Mouse (Mus musculus): ENCODE measurements at regions not wholly inside any gene's neighbourhood (a gene's known extent, or its start where the extent isn't known, plus 50 kb on each side); places are given as distances from the start of the nearest gene placed in this dataset.
A peak's percentile ranks its signal among the peaks of the same experiment; 100 is the strongest.

DNA sequence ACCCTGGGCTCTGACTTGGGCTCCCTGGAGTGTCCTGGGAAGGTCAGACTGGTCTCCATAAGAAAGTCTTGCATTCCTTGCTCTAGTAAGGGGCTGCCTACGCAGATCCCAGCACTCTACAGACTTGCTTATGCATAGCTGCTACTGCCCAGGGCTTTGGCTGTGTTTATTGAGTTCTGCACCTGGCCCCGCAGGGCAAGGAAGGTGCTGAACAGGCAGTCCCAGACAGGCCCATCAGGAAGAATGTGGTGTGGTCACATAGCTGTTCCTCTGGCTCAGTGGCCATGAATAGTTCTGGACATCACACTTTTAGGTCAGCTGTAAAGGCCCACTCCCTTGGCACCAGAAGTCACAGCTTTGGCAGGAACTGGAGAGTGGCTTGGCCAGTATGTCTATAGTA, 70.6 kb downstream of the Cryaa start:
- 57% methylated on average over 2 of the region's 2 CpGs for WGBS
- ATAC-seq (ENCODE audit: insufficient read depth, low FRiP score), result no peak

DNA sequence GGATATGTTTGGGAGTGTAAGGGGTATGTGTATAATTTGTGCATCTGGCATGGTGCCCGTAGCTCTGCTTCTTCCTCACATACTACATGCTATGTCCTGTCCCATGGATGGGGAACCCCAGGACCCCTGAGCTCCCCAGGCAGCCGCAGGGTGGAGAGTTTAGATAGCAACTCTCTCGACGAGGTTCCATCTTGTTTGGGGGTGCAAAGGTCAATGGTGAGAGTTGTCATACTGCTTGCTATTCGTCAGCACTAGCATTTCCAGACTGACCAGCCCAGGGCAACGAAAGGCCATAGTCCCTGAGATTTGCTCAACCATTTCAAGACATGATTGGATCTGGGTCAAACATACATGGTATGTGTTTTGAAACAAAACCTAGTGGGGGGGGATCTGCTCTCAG, 71.4 kb downstream of the Cryaa start:
- Histone ChIP-seq H3K9ac (ENCODE audit: low read length) (no peak overlapping the region), H3K36me3 (ENCODE audit: control insufficient read depth, insufficient read depth, low read length) (no peaks in the 10 kb centered on the region), H3K4me3 (replicated peaks; ENCODE audit: low read length) (no peak overlapping the region), H3K27ac (ENCODE audit: low read length) (no peak overlapping the region), H3K9me3 (replicated peaks; ENCODE audit: control insufficient read depth, low read length) (no peaks in the 10 kb centered on the region), H3K27me3 (ENCODE audit: control insufficient read depth, insufficient read depth, low read length) (no peaks in the 10 kb centered on the region), H3K4me2 (ENCODE audit: low read depth, low read length) (no peak overlapping the region), H3K4me1 (ENCODE audit: control insufficient read depth, insufficient read depth, low read length) (peaks cover 21% of the 10 kb centered on the region)
- WGBS, result 62% methylated on average over 6 of the region's 6 CpGs
- no peak for ATAC-seq (ENCODE audit: insufficient read depth, low FRiP score)

More for the DNA sequence above, 70.6 kb downstream of the Cryaa start:
- Histone ChIP-seq H3K27me3 (ENCODE audit: control insufficient read depth, insufficient read depth, low read length) (no peaks in the 10 kb centered on the region), H3K4me2 (ENCODE audit: low read depth, low read length) (no peak overlapping the region), H3K27ac (ENCODE audit: low read length) (peak overlapping the region; percentile 81), H3K9me3 (replicated peaks; ENCODE audit: control insufficient read depth, low read length) (no peaks in the 10 kb centered on the region), H3K4me3 (replicated peaks; ENCODE audit: low read length) (no peak overlapping the region), H3K36me3 (ENCODE audit: control insufficient read depth, insufficient read depth, low read length) (no peaks in the 10 kb centered on the region), H3K4me1 (ENCODE audit: control insufficient read depth, insufficient read depth, low read length) (peaks cover 21% of the 10 kb centered on the region), H3K9ac (ENCODE audit: low read length) (peak overlapping the region; percentile 22)

DNA sequence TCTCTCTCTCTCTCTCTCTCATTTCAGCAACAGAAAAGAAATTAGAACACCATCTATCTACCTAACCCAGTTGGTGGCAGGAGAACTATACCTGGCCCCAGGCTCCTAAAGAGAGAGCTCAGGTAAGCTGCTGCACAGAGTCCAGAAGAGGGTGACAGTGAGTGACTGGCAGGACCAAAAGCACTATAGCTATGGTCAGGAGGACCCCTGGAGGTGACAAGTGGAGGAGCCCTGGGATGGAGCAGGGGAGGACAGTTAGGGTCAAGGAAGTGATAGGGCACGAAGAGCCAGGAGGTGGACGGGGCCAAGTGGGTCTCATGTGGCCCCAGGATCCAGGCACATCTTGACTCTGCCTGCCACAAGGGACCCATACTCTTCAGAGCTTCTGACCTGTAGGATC, 73.7 kb downstream of the Cryaa start:
- Histone ChIP-seq H3K36me3 (ENCODE audit: control insufficient read depth, insufficient read depth, low read length) (no peaks in the 10 kb centered on the region), H3K27ac (ENCODE audit: low read length) (no peak overlapping the region), H3K27me3 (ENCODE audit: control insufficient read depth, insufficient read depth, low read length) (no peaks in the 10 kb centered on the region), H3K9ac (ENCODE audit: low read length) (no peak overlapping the region), H3K4me3 (replicated peaks; ENCODE audit: low read length) (no peak overlapping the region), H3K4me1 (ENCODE audit: control insufficient read depth, insufficient read depth, low read length) (peaks cover 18% of the 10 kb centered on the region), H3K4me2 (ENCODE audit: low read depth, low read length) (no peak overlapping the region), H3K9me3 (replicated peaks; ENCODE audit: control insufficient read depth, low read length) (no peaks in the 10 kb centered on the region)
- ATAC-seq (ENCODE audit: insufficient read depth, low FRiP score), result no peak
- 70% methylated on average over 2 of the region's 2 CpGs for WGBS

DNA sequence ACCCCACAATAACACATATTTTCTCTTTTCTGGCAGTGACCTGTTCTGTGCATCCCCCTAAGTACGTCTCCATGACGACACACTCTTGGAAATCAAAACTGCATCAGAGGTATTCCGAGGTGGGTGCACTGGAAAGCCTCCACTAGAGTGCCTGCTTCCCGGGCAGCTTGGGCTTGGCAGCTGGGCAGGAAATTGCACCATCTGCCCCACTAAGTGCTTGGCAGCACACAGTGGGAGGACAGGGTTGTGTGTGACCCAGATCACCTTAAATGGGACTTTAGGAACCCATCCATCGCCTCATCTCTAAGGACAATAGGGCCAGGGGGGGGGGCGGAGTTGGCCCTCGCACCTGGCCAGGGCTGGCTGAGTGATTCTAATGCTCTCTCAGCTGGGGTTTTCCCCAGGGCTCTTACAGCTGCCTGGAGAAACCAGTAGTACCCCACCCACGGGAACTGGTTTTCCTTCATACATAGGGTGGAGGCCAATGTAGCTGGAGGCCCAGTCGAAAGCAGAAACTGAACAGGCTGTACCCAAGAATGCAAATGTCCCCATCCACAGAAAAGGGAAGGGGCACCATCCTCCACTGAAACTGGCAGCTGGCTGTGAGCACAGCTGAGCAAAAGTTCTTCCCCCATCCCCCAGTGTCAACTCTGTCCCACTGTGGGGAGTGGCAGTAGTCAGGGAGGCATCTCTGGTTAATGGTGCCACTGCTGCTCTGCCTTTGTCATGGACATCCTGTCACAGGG, 75.7 kb downstream of the Cryaa start:
- WGBS, result 55% methylated on average over 9 of the region's 9 CpGs
- Histone ChIP-seq H3K27me3 (ENCODE audit: control insufficient read depth, insufficient read depth, low read length) (no peaks in the 10 kb centered on the region), H3K36me3 (ENCODE audit: control insufficient read depth, insufficient read depth, low read length) (no peaks in the 10 kb centered on the region), H3K4me2 (ENCODE audit: low read depth, low read length) (peak overlapping the region; percentile 23; the same call in 1 of the 2 replicates), H3K4me3 (replicated peaks; ENCODE audit: low read length) (no peak overlapping the region), H3K9me3 (replicated peaks; ENCODE audit: control insufficient read depth, low read length) (no peaks in the 10 kb centered on the region), H3K4me1 (ENCODE audit: control insufficient read depth, insufficient read depth, low read length) (no peaks in the 10 kb centered on the region), H3K27ac (ENCODE audit: low read length) (peak overlapping the region; percentile 91), H3K9ac (ENCODE audit: low read length) (0 out of 2 replicates have a peak overlapping the region, but pooled peaks have one; percentile 44)
- peak; percentile 74; the same call in 1 of the 2 replicates for ATAC-seq (ENCODE audit: insufficient read depth, low FRiP score)

DNA sequence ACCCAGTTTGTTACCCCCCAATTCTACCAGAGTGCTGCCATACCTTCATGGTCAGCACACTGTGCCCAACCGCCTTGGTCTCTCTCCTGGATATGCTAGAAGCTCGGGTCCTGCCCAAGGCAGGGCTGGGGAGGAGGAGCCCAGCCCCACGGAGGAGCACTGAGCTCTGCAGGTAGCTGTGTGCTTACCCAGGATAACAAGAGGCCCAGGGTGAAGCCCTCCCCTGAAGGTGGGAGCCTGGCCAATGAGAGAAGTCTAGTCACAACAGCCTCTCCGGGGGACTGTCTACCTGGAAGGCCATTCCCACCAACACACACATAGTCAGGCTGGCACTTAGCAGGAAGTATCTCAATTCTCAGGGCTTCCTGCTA, 76.2 kb downstream of the Cryaa start:
- no peaks in the 10 kb centered on the region for H3K27me3 ChIP-seq (ENCODE audit: control insufficient read depth, insufficient read depth, low read length)
- H3K4me3 ChIP-seq (replicated peaks; ENCODE audit: low read length), result no peak overlapping the region
- no peaks in the 10 kb centered on the region for H3K4me1 ChIP-seq (ENCODE audit: control insufficient read depth, insufficient read depth, low read length)
- ATAC-seq (ENCODE audit: insufficient read depth, low FRiP score), result peak; percentile 57; the same call in 1 of the 2 replicates
- H3K4me2 ChIP-seq (ENCODE audit: low read depth, low read length), result peak overlapping the region; percentile 23; the same call in 1 of the 2 replicates
- no peaks in the 10 kb centered on the region for H3K36me3 ChIP-seq (ENCODE audit: control insufficient read depth, insufficient read depth, low read length)
- no peaks in the 10 kb centered on the region for H3K9me3 ChIP-seq (replicated peaks; ENCODE audit: control insufficient read depth, low read length)
- WGBS, result 31% methylated on average over 4 of the region's 4 CpGs
- H3K27ac ChIP-seq (ENCODE audit: low read length), result peak overlapping the region; percentile 91
- 0 out of 2 replicates have a peak overlapping the region, but pooled peaks have one; percentile 44 for H3K9ac ChIP-seq (ENCODE audit: low read length)

DNA sequence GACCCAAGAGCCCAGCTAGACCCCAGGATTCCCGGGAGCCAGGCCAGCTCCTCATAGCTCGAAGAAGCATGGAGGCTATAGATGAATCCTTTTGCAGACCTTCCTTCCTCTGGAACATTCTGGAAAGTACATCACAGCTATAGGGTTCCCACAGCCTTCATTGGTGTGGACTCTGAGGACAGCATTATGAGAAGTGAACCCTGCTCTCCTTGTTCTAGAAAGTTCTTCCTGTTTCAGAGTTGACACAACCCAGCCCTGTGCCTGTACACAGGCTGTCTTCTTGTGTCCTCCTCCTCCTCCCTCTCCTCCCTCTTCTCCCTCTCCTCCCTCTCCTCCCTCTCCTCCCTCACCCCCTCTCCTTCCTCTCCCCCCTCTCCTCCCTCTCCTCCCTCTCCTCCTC, 82.9 kb downstream of the Cryaa start:
- no peaks in the 10 kb centered on the region for H3K9me3 ChIP-seq (replicated peaks; ENCODE audit: control insufficient read depth, low read length)
- WGBS, result 91% methylated on average over 2 of the region's 2 CpGs
- H3K27ac ChIP-seq (ENCODE audit: low read length), result no peak overlapping the region
- H3K4me1 ChIP-seq (ENCODE audit: control insufficient read depth, insufficient read depth, low read length), result no peaks in the 10 kb centered on the region
- H3K9ac ChIP-seq (ENCODE audit: low read length), result no peak overlapping the region
- no peak for ATAC-seq (ENCODE audit: insufficient read depth, low FRiP score)
- H3K36me3 ChIP-seq (ENCODE audit: control insufficient read depth, insufficient read depth, low read length), result no peaks in the 10 kb centered on the region
- no peak overlapping the region for H3K4me3 ChIP-seq (replicated peaks; ENCODE audit: low read length)
- H3K4me2 ChIP-seq (ENCODE audit: low read depth, low read length), result no peak overlapping the region
- no peaks in the 10 kb centered on the region for H3K27me3 ChIP-seq (ENCODE audit: control insufficient read depth, insufficient read depth, low read length)

DNA sequence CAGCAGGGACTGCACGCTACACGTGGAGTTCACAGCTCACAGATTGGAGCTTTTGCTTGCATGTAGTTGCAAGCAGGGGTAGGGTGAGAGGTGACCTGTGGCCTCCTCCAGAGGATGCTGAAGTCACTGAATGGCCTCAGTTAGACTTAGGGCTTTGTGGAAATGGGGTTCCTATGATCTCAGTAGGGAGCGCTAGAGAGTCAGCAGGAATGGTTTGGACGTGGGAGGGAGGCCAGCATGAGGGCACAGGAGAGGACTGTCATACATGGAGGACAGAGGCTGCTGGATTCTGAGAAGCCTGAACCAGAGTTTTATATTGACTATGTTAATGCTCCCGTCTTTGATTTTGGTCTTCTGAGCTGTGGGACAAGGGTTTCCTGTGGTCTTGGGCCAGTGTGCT, 85.5 kb downstream of the Cryaa start:
- H3K36me3 ChIP-seq (ENCODE audit: control insufficient read depth, insufficient read depth, low read length), result no peaks in the 10 kb centered on the region
- no peak for ATAC-seq (ENCODE audit: insufficient read depth, low FRiP score)
- H3K4me3 ChIP-seq (replicated peaks; ENCODE audit: low read length), result no peak overlapping the region
- 60% methylated on average over 5 of the region's 5 CpGs for WGBS
- H3K4me1 ChIP-seq (ENCODE audit: control insufficient read depth, insufficient read depth, low read length), result peaks cover 14% of the 10 kb centered on the region
- no peak overlapping the region for H3K27ac ChIP-seq (ENCODE audit: low read length)
- no peak overlapping the region for H3K9ac ChIP-seq (ENCODE audit: low read length)
- no peaks in the 10 kb centered on the region for H3K27me3 ChIP-seq (ENCODE audit: control insufficient read depth, insufficient read depth, low read length)
- no peaks in the 10 kb centered on the region for H3K9me3 ChIP-seq (replicated peaks; ENCODE audit: control insufficient read depth, low read length)
- no peak overlapping the region for H3K4me2 ChIP-seq (ENCODE audit: low read depth, low read length)

DNA sequence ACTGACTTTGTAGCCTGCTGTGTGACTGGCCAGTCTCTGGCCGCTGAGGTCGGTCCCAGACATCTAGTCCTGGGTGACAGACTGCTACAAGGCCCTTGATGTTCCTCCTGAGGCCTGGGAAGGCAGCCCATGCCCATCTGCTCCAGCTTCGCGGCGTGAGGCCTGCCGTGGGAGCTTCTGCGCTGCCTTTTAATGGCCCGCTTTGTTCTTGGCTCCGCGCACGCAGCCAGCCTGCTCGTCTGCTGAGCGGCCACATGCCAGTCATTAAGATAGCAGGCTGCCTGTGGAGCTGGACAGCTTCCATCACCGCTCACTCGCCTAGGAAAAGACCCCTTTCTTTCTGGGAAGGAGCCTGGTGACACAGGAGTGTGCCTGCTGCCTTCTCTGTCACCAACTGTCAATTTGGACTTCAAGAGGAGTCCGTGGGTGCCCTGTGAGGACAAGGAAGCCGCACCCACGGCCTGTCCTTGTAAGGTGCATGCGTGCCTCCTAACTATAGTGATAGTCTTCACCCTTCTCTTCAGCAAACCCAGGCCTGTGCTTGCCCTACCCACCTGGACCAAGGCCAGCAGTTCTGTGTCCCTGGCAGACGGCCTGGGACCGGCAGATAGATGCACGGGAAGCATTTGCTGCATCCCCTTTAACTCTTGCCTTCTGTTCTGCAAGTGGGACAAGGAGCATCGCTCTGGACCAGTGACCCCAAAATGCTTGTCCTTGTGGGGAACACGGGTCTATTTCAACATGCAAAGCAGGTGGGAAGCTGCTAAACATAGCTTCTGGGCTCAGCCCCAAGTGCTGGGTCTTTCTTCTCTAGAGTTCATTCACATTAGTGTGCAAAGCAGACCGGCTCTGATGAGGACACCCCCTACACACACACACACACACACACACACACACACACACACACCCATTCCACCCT, 88.6 kb downstream of the Sik1 start:
- Histone ChIP-seq H3K27ac (ENCODE audit: low read length) (peak overlapping the region; percentile 89), H3K4me2 (ENCODE audit: low read depth, low read length) (0 out of 2 replicates have a peak overlapping the region, but pooled peaks have one; percentile 0), H3K9me3 (replicated peaks; ENCODE audit: control insufficient read depth, low read length) (no peaks in the 10 kb centered on the region), H3K9ac (ENCODE audit: low read length) (peak overlapping the region; percentile 62), H3K36me3 (ENCODE audit: control insufficient read depth, insufficient read depth, low read length) (no peaks in the 10 kb centered on the region), H3K4me1 (ENCODE audit: control insufficient read depth, insufficient read depth, low read length) (peaks cover 16% of the 10 kb centered on the region), H3K27me3 (ENCODE audit: control insufficient read depth, insufficient read depth, low read length) (no peaks in the 10 kb centered on the region), H3K4me3 (replicated peaks; ENCODE audit: low read length) (no peak overlapping the region)
- ATAC-seq (ENCODE audit: insufficient read depth, low FRiP score), result peak; percentile 73
- WGBS, result 32% methylated on average over 25 of the region's 25 CpGs
